Mouse (Mus musculus) adrenal gland, adult 2 months (tissue): ENCODE measurements around the gene Picalm. TPM values are rescaled to one million over a fixed set of nuclear protein-coding genes. Genes with fewer than 3 reads are reported as not detected.
A peak's percentile ranks its signal among the peaks of the same experiment; 100 is the strongest.
"Not testable (repeated sequence)": the region's sequence is repeated elsewhere in the genome, so short reads cannot be mapped to it uniquely, and the experiment has no call there.

ENCODE experiments used
- DNase-seq: peaks from one replicate; pipeline ENCODE4 v3.0.0; 2021
- polyA plus RNA-seq: library from polyadenylated mRNA; depleted of rRNA; stranded (reverse); fragments of >200 nt; gene quantifications from 2 replicates; pipeline ENCODE4 v1.2.3, GENCODE M21; 2012
- total RNA-seq, 2 experiments: library from RNA; stranded (reverse); gene quantifications; 2 replicates each; pipeline ENCODE4 v1.2.3; 2021

The Picalm gene
- total and polyA plus RNA-seq, 3 experiments, result 53.3 to 160 (median 153) TPM

DNA sequence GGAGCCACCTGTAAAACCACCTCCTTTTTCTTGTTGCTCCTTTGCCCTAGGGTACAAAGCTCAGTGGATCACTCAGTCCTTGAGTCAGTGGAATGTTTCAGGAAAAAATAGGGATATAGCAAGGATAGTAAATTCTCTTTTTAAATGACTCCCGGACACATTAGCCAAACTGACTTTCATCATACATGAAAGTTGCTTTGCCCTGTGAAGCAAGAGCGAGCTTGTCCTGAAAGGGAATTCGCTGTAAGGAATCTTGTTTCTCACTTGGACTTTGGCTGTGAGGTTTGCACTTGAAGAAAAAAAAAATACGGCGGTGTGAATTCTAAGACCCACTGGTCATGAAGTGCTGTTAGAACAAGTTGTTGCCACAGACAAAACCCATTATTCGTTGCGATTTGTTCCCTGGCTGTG is 1.8 kb downstream of the Picalm start:
- DNase-seq, result peak; percentile 46

DNA sequence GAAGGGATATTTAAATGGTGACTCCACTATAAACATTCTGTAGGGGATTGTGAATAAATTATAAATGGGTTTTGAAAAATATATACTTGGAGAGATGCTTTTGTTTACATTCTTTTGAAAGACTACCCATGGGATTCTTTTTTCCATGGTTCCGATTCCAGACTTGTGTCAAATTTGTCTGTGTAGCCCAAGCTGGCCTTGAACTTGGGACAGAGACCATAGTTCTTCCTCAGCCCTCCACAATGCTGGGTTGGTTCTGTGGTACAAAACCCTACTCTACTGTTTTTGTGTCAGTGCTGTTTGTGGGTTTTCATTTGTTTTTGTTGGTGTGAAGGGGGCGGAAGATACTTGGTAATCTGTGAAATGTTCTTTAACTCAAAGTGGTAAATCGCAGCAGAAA is 2.3 kb downstream of the Picalm start:
- DNase-seq, result no peak

DNA sequence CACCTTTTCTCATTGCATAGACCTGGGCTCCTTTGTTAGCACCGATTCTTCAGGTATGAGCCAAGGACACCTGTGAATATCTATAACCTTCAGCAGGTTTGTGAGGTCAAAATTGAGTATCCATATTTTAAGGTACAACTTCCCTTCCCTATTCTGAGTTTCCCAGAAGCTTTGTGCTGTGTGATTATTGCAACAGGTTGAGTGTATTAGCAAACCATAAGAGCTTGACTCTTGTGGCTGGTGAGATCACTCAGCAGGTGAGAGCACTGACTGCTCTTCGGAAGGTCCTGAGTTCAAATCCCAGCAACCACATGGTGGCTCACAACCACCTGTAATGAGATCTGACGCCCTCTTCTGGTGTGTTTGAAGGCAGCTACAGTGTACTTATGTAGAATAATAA is 6.7 kb downstream of the Picalm start:
- DNase-seq, result no peak

DNA sequence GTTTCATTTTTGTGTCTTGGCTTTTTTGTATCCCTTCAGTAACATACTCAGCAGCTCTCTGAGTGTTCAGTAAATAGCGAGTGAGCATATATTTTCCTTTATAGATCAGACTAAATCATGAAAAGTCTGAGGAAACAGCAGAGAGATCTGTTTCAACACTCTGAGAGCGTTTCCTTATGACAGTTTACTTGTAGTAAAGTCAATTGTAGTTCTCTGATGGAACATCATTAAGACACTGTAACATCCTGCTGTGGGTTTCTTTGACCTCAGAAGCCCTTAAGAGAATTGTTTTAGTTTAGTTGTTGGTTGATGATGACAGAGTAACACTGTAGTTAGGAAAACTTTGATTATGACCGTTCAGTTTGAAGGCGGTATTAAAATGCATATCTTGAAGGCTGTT is 8.3 kb downstream of the Picalm start:
- no peak for DNase-seq

DNA sequence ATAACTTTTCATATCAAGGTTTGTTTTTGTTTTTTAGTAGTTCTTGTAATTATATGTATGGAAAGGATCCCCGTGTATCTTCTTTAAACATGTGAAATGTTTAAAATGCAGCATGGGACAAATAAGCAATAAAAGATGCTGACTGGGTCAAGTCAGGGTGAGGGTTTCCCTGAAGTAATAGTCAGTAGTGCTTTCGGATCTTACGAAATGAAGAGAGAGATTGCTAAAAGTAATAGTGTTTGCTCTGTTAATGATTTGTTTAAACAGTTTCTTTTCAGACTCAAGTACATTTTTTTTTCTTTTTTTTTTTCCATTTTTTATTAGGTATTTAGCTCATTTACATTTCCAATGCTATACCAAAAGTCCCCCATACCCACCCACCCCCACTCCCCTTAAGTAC is 10.3 kb downstream of the Picalm start:
- no peak for DNase-seq

DNA sequence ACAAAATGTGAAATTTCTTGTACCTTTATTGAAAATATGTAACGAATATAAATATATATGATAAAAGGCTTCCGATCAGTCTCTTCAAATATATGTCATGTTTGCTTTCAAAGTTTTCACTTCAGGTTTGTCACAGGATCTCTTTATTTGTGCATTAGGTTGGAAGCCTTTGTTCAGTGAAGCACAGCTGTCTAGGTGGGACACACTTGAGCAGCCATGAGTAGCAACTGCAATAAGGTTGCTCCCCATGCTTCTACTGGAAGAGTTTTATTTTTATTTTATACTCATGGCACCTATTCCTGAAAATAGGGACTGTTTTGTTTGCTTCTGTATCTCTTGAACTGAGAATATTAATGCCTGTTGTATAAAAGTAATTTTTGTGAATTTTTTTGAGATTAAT is 14.3 kb downstream of the Picalm start:
- no peak for DNase-seq

DNA sequence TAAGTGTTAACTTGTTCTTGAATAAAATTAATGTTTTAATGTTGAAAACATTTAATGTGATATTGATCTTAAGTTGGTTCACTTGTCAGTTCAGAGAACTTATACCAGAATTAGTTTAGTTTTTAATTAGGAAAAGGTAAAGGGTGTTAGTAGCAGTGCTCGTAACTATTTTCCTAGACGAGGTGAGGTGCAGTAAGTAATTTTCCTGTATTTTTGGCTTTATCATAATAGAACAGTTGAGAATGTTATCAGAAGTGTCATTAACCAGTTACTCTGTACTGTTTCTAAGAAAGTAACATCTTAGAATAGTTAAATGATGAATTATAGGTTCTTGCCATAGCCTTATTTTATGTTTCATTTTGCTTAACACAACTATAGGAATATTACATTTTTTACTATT is 15.0 kb downstream of the Picalm start:
- no peak for DNase-seq

DNA sequence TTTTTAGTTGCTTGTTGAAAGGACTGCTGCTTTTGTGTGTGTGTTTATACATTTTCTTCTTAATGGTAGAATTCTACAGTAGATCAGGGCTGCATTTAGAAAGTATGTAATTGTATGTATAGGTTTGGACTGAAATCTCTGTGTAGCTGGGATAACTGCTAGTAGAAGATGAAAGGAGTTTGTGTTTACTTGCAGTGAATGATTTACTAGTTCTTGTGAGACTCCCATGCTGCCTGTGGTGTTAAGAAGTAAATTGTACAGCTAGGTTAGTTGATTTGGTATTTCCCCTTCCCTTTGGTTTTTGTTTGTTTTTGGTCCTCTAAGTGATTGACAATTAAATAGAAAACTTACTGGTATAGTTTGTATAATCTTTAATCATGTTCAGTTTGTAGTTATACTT is 15.4 kb downstream of the Picalm start:
- DNase-seq, result no peak

DNA sequence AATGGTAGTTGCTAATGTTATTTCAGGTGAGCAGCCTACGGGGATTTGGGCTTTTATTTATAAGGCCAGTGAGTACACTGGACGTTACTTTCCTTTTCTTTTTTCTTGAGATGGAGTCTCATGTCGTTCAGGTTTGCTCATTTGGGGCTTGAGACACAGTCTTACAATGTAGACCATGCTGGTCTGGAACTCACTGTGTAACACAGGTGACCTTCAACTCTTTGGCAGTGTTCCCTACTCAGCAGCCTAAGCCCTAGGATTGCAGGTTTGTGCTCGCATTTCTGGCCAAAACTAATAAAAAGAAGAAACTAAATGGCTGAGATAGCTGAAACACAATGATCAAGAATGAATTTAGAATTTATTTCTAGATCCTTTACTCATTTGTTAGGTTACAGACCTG is 15.9 kb downstream of the Picalm start:
- peak; percentile 42 for DNase-seq

DNA sequence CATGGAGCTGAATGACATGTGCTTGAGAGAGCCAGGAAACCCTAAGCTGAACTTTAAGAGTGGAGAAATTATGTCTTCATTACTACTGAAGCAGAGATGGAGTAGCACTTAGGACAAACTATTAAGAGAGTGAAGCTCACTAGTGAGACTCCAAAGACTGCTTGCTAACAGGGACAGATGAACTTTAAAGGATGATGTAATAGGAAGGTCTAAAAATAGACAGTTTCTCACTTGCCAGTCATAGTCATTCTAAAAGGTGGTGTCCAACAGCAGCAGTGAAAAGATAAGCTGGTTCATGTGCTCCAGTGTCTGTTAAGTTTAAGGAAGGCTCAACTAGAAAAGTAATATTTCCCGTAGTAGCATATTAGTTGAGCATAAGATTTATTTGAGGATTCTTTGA is 16.3 kb downstream of the Picalm start:
- no peak for DNase-seq

DNA sequence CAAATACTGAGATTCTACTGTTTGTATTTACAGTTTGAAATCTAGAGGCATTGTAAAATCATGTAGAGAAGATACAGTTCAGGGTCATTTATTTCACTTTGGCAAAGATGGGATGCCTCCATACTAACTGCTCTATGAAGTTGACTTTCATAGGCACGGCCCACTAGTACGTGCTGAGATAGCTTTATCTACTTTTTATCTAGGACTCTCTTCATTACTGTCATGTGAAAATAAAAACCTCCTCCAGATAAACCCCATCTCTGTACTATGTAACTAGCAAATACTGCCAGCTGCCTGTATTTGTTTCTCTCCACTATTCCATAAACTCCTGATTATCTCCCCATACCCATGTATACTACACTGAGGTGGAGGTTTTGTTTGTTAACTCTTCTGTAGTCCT is 18.0 kb downstream of the Picalm start:
- DNase-seq, result no peak

DNA sequence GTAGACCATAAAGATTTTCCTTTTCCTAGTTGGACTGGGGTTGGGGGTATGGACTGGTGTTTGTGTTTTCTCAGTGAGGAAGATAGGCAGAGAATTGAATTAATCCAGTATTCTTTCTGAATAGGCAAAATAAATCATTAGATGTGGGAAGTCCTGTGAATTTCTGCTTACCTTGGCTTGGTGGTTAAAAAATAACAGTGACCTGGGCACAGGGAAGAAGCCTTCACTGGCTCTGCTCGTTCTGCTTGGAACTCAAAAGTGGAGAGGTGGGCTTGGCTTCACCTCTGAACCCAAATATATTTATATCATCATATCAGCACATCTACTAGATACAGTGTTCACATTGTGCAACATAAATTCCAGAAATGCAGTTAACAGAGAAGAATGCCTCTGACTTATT is 18.5 kb downstream of the Picalm start:
- DNase-seq, result no peak

DNA sequence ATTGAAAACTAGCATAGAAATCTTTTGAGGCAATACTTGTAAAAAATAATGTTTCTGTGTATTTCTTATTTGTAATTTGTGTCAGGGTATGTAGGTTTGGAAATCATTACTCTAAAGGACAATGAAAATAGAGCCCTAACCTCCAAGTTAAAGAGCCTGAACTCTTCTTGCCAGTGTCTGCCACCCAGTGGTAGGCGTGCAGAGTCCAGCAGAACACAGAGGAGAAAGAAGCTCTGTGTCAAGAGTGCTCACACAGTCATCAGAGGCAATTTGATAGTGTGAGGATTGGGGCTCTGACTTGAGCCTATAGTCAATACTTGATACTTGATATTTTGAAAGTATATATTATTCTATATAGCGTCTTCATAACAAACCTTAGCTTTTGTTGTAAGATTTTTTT is 20.3 kb downstream of the Picalm start:
- peak; percentile 68 for DNase-seq

DNA sequence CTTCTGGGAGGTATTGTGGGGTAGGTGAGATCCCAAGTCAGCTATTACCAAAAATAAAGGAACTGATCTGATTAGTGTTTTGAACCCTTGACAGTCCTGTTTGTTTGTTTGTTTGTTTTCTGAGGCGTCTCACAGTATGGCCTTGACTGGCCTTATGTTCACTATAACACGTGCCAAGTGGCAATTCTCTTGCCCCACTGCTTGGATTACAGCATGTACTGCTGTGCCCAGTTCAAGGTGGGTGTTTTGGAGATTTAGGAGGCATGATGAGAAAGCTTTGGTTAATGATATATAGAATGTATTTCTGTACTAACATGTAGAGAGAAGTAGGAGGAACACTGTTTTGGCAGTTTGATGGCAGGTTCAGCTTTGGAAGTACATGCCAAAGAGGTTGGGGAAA is 28.0 kb downstream of the Picalm start:
- DNase-seq, result no peak

DNA sequence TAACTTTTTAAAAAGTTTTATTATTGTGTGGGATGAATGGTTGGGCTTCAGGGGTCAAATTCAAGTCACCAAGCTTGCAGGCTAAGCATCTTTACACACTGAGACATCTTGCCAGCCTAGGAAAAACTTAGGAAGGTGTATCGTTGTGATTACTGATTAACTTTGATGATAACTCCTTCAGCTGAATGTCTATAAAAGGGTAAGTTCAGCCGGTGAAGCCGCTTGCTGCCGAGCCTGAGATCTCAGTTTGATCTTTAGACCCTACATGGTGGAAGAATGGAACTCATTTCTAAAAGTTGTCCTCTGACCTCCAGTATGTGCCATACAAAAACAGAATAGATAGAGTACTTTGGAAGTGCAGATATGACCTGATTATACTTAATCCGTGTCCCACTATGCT is 30.6 kb downstream of the Picalm start:
- no peak for DNase-seq

DNA sequence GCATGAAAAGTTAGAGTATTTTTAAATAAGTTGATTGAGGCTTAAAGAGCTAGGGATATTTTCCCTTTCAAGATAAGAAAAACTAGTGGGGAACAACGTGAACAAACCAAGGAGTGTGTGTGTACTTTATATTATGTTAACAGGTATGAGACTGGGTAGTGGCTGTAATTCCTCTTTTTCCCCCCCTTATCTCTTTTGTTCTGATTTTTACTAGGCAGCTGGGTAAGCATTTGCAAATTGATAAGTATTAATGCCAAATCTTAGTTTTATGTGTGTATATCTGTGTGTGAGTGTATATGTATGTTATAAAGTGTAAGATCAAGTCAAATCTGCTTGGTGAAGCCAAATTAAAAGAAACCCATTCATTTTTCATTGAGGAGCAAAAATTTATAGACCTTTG is 34.3 kb downstream of the Picalm start:
- DNase-seq, result no peak

DNA sequence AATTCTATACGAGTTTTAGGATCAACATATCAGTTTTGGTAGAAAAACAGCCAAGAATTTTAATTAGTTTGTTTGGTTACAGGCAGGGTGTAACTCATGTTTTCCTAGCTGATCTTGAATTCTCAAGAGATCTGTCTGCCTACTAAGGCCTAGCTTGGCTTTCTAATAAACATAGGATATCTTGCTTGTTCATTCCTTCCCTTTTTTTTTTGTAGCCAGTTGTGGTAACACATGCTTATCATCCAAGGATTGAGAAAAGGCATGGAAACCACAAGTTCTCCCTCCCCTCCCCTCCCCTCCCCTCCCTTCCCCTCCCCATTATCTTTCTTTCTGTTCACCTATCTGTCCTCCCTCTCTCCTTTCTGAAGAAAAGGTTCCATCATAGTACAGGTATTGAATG is 36.0 kb downstream of the Picalm start:
- no peak for DNase-seq

DNA sequence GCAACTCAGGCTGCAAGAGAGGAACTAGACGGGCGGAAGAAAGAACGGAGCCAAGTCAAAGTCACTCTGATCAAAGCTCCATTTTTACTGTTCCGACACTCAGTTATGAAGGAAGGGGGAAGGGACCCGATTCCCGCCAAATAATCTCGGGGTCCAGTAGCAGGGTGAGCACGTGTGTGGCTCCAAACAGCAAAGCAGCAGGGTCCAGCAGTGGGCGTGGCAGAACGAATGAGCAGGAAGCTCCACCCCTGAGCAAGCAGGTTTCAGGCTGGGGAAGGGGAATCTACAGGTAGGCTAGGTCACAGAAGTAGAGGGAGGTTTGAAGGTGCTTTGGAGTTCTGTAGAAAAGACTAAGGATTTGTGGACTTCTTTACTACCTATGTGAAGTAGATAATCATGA is 37.8 kb downstream of the Picalm start:
- not testable (repeated sequence) for DNase-seq

DNA sequence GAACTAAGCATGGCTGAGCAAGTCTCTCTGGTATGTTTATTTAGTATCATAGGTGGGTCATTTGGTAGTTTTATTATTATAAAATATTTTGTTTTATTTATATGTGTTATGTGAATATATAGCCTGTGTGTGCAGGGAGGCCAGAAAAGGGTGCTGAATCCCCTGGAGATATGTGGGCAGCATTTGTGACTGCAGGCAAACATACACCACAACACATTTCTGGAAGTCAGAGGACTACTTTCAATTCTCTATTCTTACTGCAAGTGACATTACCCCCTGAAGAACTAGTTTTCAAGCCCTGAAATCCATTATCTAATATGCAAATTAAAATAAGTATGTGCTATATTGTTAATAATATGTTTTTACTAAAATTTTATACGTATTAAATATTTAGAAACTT is 43.8 kb downstream of the Picalm start:
- DNase-seq, result no peak

DNA sequence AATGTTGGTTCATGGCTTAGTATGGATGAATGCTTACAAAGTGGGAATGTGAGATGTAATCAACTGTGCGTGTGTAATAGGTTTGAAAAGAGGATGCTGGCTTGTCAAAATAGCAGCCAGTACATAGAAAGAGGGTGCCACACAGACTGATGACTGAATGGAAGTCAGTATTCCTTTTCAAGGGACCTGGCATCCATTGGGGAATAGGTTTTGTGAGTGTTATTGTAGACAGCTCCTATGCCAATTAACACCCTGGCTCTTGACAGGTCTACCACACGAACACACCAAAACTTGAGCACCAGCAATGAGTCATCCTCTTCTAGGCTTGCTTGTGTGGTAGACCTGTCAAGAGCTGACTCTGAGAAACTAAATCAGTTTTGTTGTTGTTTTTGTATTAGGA is 45.6 kb downstream of the Picalm start:
- DNase-seq, result no peak

DNA sequence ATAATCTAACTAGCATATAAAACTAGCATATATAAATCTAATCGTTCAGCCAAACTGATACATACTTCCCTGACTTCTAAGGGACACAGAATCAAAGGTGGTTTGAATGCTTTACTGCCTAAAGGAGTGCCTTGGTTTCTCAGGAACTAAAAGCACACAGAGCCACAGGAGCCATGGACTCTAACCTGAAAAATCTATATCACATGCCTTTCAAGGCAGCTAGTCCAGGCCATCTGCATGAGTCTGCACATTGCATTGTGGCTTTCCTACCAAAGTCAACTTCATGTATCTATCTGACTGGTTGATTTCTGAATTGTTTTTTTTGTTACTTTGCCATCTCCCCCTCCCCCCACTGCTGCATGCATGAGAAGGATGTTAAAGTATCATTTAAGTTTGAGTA is 50.6 kb downstream of the Picalm start:
- DNase-seq, result no peak

DNA sequence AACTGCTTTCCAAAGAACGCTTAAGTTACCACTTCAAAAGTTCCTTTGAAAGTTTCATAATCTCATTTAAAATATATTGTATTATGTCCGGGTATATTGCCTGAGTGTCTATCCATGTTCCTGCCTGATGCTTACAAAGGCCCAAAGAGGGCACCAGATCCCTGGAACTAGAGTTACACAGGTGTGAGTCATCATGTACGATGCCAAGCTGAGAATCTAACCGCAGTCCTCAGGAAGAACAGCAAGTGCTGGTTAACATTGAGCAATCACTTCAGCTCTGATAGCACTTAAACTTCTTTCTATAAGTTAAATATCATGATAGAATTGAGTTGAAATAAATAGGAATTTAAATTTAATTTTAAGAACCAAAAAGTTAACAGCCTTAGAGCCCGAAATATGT is 70.2 kb downstream of the Picalm start:
- peak; percentile 35 for DNase-seq

DNA sequence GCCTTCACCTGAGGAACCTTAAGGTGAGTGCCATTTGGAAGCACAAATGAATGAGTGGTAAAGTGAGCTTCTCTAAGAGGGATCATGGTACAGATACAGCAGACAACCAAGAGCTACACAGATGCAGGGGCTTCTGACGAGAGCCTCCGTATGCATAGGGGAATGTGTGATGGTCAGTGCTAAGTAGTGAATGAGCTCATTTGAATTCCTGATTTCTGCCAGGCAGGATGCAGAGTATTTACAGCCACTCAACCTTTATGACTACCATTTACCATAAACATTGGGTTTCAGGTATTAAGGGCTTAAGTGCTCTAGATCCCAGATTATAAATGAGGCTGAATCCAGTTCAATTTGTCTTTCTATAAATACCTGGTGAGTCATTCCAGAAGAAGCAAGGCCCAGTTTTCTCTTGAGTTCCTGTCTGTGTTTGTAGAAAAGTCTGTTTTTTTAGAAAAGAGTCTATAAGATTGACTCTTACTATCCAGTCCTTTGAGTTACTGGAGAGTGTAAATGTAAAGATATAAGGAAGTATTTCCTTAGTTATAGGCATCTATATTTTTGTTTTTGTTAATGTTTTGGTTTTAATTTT is 72.0 kb downstream of the Picalm start:
- no peak for DNase-seq

DNA sequence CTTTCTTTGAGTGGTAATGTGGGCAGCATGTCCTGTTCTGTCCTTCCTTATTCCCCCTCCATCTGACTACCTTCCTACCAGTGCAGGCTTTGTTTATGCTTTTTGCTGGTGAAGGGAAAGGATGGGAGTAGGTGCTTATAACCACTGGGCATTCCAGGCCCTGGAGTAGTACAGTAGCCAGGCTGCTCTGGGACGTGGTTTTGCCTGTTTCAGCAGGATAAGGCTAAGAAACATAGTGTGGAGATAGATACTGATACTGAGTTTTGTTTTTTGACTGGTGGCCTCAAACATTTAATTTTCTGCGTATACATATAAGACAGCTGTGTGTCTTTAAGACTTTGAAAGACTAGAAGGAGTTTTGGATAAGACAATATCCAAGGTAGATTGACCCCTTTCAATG is 73.9 kb downstream of the Picalm start:
- no peak for DNase-seq

DNA sequence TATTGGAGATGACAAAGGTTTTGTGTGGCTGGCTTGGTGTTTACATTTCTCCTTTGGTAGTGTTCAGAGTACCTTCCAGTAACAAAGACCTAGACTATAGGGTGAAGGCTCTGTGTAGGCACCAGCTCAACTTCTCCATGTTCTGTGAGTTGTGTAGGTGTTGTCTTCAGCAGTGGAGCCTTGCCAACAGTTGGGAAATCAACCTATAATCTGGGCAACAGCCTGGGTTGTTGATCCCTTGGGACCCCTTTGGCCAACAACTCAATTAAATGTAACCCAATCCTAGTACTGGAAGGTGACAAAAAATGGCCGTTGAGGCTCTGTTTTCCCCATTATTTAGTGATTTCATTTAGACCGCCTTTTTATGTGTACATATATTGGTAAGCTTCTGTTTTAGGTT is 80.1 kb downstream of the Picalm start:
- peak; percentile 21 for DNase-seq
